Mouse (Mus musculus) right cerebral cortex, postnatal 36 days (tissue): ENCODE measurements around the gene Gm3448.

Experiments
- DNase-seq, 2 experiments: peaks; one replicate each; pipeline ENCODE4 v3.0.0; 2022; ENCODE audit warnings: low spot score in 2 of 2, mixed read lengths in 1 of 2

Gm3448 gene

GRCm38 (mm10) chr17:14959979-14960378 lies 81.4 kb downstream of the Gm3448 start:
- no peak for DNase-seq

DNA sequence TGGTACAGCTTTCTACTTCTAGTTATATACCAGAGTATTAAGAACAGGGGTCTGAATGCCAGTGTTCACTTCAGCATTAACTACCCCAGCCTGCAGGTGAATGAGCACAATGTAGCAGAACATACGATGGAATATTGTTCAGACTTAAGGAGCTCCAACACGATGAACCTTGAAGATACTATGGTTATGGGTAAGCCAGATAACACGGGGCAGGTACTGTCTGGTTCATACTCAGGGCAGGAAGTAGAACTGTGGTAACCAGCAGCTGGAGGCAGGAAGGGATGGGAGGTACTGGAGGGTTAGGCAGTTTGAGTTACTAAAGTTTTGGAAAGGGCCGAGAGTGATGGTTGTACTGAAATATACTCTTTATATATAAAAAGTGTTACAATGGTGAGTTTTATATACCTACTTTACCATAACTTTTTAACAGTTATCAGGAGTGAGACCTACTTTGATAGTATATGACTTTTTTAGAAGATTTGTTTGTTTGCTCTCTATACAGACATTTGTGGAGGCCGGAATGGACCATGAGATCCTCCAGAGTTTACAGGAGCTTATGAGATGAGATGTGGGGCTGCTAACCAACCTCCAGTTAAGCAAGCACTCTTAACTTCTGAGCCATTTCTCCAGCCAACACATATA lies 82.5 kb downstream of the Gm3448 start:
- no peak for DNase-seq

GRCm38 (mm10) chr17:14953452-14953851 lies 87.9 kb downstream of the Gm3448 start:
- no peak for DNase-seq

- no peak for DNase-seq
These were observed 92.0 kb downstream of the Gm3448 start for GRCm38 (mm10) chr17:14949161-14949827.
